Mouse (Mus musculus) left cerebral cortex, adult 18-20 months (tissue): ENCODE measurements at regions not wholly inside any gene's neighbourhood (a gene's known extent, or its start where the extent isn't known, plus 50 kb on each side); places are given as distances from the start of the nearest gene placed in this dataset.

Source experiments
- DNase-seq, 2 experiments: peaks; one replicate each; pipeline ENCODE4 v3.0.0; 2021 to 2022; ENCODE audit warnings: low spot score in 2 of 2, mixed read lengths in 1 of 2

DNA sequence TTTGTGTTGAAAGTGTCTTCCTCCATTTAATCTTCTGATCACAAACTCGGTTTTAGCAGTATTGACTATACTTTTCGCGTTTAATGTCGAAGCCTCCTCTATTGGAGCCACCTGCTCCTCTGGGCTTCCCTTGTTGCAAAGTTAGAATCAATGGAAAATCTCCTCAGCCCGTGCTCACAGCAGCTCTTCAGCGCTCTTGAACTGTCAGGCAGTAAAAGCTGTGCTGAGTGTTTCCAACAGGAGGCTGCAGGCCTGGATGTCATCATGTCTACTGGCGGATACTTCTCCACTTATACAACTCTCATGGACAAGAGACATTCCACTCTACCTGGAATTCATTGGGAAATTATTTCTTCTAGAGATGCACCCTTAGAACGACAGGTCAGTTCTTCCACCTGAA, 380.4 kb upstream of the Crim1 start:
- no peak for DNase-seq

GRCm38 (mm10) chr17:77843949-77844348, 356.1 kb upstream of the Crim1 start:
- DNase-seq: no peak

DNA sequence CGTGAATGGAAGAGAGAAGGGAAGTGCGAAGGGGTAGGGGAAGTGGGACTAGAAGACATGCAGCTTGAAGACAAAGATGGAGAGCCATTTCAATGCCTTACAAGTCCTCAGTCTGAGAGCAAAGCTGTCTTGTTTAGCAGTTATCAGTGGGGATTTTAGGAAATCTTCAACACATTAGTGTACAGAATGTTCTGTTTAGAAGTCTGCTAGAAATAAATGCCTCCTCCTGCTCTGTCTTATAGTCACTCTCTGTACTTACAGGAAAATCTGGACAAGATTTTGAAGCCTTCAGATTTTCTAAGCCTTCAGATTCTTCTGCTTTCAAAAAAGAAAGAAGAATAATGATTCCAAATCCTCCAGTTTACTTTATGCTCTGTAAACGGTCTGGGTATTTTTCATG, 325.6 kb upstream of the Crim1 start:
- no peak for DNase-seq

- DNase-seq: no peak
These were observed 323.0 kb upstream of the Crim1 start for GRCm38 (mm10) chr17:77877016-77877415.

DNA sequence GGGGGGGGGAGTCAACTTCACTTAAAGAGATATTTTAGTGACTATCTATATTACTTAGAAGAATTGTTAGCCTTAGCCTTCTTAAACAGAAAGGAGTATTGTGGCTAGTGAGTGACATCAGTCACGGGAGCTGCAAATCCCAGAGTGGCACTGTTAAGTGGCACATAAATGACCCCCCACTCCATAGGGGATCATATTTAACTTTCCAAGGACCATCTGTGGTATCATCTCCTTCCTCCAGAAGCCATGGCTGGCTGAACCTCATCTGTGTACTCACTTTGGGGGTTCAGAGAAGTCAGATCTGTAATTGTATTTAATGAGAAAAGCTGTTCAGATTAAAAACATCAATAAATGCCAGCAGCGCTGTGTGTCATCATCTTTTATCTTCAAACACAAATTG, 314.9 kb upstream of the Crim1 start:
- no peak for DNase-seq

DNA sequence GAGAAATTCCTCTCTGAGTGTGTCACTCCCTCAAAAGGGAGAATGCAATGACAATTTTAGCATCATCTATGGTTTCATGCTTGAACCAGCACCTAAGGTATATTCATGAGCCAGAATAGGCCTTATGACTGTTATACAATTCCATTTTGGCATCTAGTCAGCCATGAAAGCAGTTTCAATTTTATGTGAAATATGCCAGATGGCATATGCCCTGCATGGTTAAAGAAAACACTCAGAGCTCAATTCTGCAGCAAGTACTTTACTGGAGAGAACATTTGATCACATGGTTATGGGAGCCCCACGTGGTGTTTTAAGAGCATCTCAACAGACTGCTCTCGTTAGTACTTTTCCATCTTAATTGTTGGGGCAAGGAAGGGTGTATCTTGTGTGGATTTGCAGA, 310.9 kb upstream of the Crim1 start:
- peak; percentile 21 to 29 for DNase-seq

DNA sequence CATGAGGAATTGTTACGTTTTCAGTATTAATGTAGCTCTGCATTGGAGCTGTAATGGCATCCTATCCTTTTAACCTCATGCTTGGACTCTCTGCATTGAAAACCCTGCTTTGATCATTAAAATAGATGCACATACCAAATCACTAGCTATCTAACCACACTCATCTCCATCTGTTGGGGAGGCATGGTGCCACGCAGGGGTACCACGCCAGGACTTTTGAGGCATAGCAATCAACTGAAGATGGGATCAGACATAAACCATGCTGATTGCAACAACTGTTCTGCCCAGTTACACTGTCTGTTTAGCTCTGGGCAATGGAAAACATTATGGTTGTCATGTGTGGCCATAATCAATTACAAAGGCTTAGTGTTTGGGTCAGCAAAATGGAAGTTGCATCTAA, 295.6 kb upstream of the Crim1 start:
- no peak for DNase-seq

DNA sequence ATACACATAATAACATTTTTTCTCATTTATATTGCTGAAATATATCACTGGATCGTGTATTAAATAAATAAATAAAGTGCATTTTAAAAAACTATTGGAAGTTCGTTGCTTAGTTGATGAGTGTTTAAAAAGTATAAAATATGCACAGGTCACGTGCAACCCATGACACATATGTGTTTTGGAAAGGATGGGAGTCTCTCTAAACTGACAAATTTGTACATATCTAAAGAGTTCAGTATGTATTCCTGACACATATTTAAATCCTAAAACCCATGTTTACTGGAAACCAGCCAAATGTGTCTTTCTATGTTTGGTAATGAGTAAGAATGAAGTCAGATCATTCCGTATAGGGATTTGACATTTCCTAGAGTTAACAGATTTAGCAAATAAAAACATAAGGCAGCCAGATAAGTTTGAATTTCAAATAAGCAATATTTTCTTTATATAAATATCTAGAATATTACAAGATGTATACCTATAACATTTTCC, 286.0 kb upstream of the Crim1 start:
- no peak for DNase-seq

- no peak for DNase-seq
These were observed 269.8 kb upstream of the Crim1 start for GRCm38 (mm10) chr17:77930253-77930652.

DNA sequence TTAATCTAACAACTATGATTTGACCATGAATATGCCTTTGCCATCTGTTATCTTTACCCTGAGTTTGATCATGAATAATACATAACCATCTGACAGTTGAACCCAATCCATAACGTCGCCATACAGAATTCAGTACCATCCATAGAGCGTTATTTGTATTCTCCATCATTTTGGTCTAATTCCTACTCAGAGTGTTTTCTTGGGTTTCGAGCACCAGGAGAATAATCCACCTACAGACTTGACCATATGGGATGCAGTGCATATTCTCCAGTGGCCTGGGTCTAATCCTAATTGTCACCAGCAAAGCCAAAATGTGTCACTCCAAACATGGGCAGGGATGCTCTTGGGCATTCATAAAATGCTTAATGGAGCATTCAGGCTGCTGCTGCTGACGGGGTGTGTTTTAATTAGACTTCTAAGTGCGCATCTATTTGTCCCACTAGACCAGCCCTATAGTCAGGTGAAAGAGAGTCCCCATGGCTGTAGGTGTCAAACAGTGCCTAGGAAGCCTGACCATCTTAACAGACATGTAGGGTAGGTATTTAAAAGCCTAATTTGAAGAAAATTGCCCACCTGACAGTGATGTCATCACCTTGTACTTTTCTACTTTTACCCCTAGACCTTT, 269.0 kb upstream of the Crim1 start:
- DNase-seq: no peak

DNA sequence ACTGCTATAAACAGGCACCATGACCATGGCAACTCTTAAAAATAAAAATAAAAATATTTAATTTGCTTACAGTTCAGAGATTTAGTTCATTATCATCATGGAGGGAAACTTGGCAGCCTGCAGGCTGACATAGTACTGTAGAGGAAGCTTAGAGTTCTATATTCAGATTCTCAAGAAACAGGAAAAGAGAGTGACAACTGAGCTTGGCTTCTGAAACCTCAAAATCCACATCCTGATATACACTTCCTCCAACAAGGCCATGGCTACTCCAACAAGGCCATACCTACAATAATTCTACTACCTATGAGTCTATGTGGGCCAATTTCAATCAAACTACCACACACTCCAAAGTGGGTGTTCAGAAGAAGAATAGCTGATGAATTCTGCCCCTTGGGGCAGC, 266.9 kb upstream of the Crim1 start:
- DNase-seq: no peak

DNA sequence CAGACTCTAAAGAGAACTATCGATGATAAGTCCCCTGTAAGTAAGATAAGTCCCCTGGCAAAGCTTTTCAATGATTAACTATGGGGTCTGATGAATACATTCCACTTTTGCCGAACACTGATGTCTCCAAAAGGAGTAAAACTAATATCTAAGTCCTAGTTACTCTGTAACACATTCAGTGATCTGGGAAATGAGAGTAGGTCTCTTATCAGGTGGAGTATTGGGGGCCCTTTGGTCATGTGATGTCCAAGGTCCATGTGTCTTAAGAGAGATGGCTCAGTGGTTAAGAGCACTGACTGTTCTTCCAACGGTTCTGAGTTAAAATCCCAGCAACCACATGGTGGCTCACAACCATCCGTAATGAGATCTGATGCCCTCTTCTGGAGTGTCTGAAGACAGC, 242.0 kb upstream of the Crim1 start:
- DNase-seq: no peak

DNA sequence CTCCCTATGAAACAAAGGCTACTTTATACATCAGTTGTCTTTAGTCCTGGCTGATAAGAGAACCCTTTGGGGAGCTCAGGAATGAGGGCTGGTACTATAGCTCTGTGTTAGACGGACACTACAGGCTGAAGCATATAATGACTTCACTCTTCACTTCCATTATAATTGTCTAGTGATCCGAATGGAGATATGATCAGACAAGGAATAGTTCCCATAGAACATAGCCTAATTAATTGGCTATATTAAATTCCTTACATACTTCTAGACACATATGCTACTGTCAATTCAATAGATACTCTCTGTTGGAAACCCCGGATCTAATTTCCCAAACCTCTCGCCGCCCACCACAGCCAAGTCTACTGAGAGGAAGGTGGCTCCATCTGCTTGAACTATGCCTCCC, 238.8 kb upstream of the Crim1 start:
- no peak for DNase-seq

- no peak for DNase-seq
These were observed 236.7 kb upstream of the Crim1 start for GRCm38 (mm10) chr17:77963358-77963757.

DNA sequence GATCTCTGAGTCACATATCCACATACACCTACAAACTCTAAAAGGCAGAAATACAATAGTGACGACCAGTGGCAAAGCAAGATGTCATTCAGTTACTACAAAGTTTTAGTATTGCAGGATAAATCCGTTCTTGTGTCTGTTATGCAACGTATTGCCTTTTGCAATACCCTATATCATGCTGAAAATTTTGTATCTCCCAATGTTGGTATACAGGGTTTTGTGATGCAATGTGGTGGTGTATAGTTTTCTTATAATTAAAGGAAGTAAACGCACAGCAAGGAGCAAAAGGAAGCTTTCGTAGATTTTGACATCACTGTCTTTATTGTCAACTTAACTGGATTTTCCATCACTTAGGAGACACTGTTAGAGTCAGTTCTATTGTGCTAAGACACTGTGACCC, 231.5 kb upstream of the Crim1 start:
- no peak for DNase-seq

- no peak for DNase-seq
These were observed 230.9 kb upstream of the Crim1 start for GRCm38 (mm10) chr17:77969187-77969586.
